Mouse (Mus musculus) midbrain, embryonic 11.5 days (tissue): ENCODE measurements at regions not wholly inside any gene's neighbourhood (a gene's known extent, or its start where the extent isn't known, plus 50 kb on each side); places are given as distances from the start of the nearest gene placed in this dataset.
"Not testable (repeated sequence)": the region's sequence is repeated elsewhere in the genome, so short reads cannot be mapped to it uniquely, and the experiment has no call there.

Source experiments
- ATAC-seq: fragments of 200-750 bp; cut with Nextera tagmentation; 2 replicates; pipeline ENCODE4 v1.8.0; 2017; ENCODE audit warnings: moderate TSS enrichment, moderate library complexity; ENCODE audit not compliant: low FRiP score
- DNase-seq: peaks from one replicate; pipeline ENCODE4 v3.0.0; 2015; ENCODE audit warnings: low spot score; ENCODE audit errors: missing footprints
- H3K27ac ChIP-seq: fragments of 300-500 bp; sonication (generic); 2 replicates; pipeline ENCODE4 v1.5.1; 2014; ENCODE audit warnings: low read depth, low read length
- H3K27me3 ChIP-seq: fragments of 300-500 bp; sonication (generic); 2 replicates; pipeline ENCODE4 v1.6.1; 2014; ENCODE audit warnings: mild to moderate bottlenecking, low read length, moderate library complexity, mixed read lengths; ENCODE audit not compliant: control insufficient read depth, insufficient read depth
- H3K36me3 ChIP-seq: fragments of 300-500 bp; sonication (generic); 2 replicates; pipeline ENCODE4 v1.6.1; 2014; ENCODE audit warnings: mild to moderate bottlenecking, low read length, moderate library complexity, mixed read lengths; ENCODE audit not compliant: control insufficient read depth, insufficient read depth
- H3K4me1 ChIP-seq: fragments of 300-500 bp; sonication (generic); 2 replicates; pipeline ENCODE4 v1.6.1; 2014; ENCODE audit warnings: low read length; ENCODE audit not compliant: control insufficient read depth, insufficient read depth
- H3K4me2 ChIP-seq: fragments of 300-500 bp; sonication (generic); 2 replicates; pipeline ENCODE4 v1.6.1; 2014; ENCODE audit warnings: mild to moderate bottlenecking, moderate library complexity
- H3K4me3 ChIP-seq: fragments of 300-500 bp; sonication (generic); 2 replicates; pipeline ENCODE4 v1.5.1; 2014; ENCODE audit warnings: low read depth, low read length
- H3K9ac ChIP-seq: fragments of 300-500 bp; sonication (generic); 2 replicates; pipeline ENCODE4 v1.6.1; 2014; ENCODE audit warnings: low read length
- H3K9me3 ChIP-seq: fragments of 300-500 bp; sonication (generic); 2 replicates; pipeline ENCODE4 v1.6.1; 2016; ENCODE audit warnings: low read length; ENCODE audit not compliant: control insufficient read depth
- WGBS: fragments of 180-500 bp; shearing (Covaris S2); extraction: QIAGEN DNeasy Blood & Tissue Kit; methylation state at CpG from one replicate; pipeline ENCODE4 v1.1.7; 2014; 5-methylcytosine and 5-hydroxymethylcytosine counted together

DNA sequence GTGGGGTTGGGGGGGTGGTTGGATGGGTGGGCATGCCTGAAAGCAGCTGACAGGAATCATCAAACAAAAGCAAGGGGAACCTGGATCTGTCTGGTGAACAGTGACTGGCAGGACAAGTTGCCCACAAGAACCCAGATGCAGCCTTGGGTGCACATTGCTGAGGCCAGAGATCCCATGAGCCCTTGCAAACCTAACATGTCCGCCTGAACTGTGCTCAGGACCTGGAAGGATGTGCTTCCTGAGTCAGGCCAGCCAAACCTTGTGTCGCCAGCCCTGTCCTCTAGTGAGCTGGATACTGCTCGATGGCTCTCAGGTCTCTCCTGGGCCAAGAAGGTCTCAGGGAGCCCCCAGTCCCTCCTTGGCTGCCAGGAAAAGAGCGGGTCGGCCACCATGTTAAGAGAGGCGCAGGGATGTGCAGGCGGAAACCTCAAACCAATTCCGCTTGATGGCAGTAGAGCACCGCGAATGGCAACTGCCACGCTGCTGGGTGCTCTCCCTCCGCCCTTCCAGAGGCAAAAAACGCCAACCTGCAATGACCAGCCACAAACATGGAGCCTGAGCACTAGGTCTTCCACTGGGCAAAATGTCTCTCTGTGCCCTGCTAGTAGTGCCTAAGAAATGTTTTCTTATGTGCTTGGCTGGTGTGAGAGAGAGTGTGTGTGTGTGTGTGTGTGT, 140.2 kb downstream of the Pls3 start:
- not testable (repeated sequence) for H3K4me3 ChIP-seq, H3K36me3 ChIP-seq, H3K27me3 ChIP-seq, H3K9me3 ChIP-seq, H3K27ac ChIP-seq, H3K4me1 ChIP-seq, H3K9ac ChIP-seq, ATAC-seq, DNase-seq, H3K4me2 ChIP-seq
- 67% methylated on average over 10 of the region's 13 CpGs for WGBS

GRCm38 (mm10) chrX:75733651-75734050, 141.3 kb downstream of the Pls3 start:
- not testable (repeated sequence) for H3K4me2 ChIP-seq, H3K27ac ChIP-seq, H3K4me1 ChIP-seq, H3K36me3 ChIP-seq, H3K27me3 ChIP-seq, DNase-seq, H3K9ac ChIP-seq, ATAC-seq, H3K9me3 ChIP-seq, H3K4me3 ChIP-seq
- WGBS = 55% methylated on average over 11 of the region's 11 CpGs

- H3K4me1 ChIP-seq, H3K9me3 ChIP-seq, ATAC-seq, H3K4me3 ChIP-seq, H3K9ac ChIP-seq, H3K36me3 ChIP-seq, H3K4me2 ChIP-seq, DNase-seq, H3K27ac ChIP-seq, H3K27me3 ChIP-seq: not testable (repeated sequence)
- WGBS = 67% methylated on average over 12 of the region's 12 CpGs
Measured at GRCm38 (mm10) chrX:75729791-75730190, 145.2 kb downstream of the Pls3 start.

- Histone ChIP-seq H3K9me3 (no peaks in the 10 kb centered on the region), H3K9ac (no peak overlapping the region), H3K4me2 (no peak overlapping the region), H3K4me3 (no peak overlapping the region), H3K4me1 (no peaks in the 10 kb centered on the region), H3K27ac (no peak overlapping the region), H3K36me3 (no peaks in the 10 kb centered on the region), H3K27me3 (no peaks in the 10 kb centered on the region)
- WGBS = 83% methylated on average over 4 of the region's 4 CpGs
- ATAC-seq (no peak), DNase-seq (no peak)
Measured at GRCm38 (mm10) chrX:75728507-75728906, 146.5 kb downstream of the Pls3 start.

GRCm38 (mm10) chrX:75723542-75723941, 145.5 kb upstream of the Rab39b start:
- ATAC-seq = peak; percentile 38; the same call in 1 of the 2 replicates
- not testable (repeated sequence) for H3K9ac ChIP-seq, H3K4me1 ChIP-seq, H3K9me3 ChIP-seq, H3K4me2 ChIP-seq, H3K36me3 ChIP-seq, H3K27me3 ChIP-seq, H3K27ac ChIP-seq, DNase-seq, H3K4me3 ChIP-seq
- 68% methylated on average over 31 of the region's 39 CpGs for WGBS

DNA sequence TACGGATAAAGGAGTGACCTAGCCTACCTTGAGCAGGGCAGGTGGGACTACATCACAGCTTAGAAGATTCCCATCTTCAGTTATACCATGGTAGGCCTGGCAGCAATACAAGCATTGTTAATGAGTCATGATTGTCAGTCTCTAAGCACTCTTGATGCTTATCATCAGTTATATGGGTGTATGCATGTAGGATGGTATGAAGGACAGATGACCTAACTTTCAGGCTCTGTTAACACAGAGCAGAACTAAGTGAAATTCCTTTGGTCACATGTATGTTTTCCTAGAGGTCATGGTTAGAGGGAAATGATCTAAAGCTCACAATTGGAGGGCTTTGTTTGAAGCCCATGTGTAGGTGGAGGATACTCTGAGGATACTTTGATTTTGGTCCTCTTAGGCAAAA, 121.9 kb upstream of the Rab39b start:
- 29% methylated on average over 1 of the region's 1 CpGs for WGBS
- Histone ChIP-seq H3K4me3 (no peak overlapping the region), H3K27me3 (no peaks in the 10 kb centered on the region), H3K27ac (no peak overlapping the region), H3K4me1 (no peaks in the 10 kb centered on the region), H3K9me3 (no peaks in the 10 kb centered on the region; the same call in 1 of the 2 replicates), H3K36me3 (no peaks in the 10 kb centered on the region), H3K9ac (no peak overlapping the region), H3K4me2 (no peak overlapping the region)
- ATAC-seq (no peak), DNase-seq (no peak)

DNA sequence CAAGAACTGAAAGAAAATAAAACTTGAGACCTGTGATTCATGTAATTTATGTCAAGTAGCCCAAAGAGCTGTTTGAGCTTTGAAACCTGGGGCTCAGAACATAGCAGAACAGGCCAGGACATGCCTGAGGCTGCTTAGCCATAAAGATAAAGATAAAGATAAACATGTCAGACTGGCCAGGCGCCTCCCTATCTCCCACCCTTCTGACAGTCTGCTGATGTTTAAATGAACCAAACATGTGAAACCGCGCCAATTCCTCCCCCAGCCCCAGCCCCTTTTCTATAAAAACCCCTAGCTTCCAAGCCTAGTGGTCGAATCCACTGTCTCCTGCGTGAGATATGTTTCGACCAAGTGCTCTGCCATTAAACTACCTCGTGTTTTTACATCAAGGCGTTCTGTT, 97.2 kb upstream of the Rab39b start:
- DNase-seq, ATAC-seq, H3K4me3 ChIP-seq, H3K27me3 ChIP-seq, H3K36me3 ChIP-seq, H3K9me3 ChIP-seq, H3K27ac ChIP-seq, H3K4me1 ChIP-seq, H3K4me2 ChIP-seq, H3K9ac ChIP-seq: not testable (repeated sequence)
- 96% methylated on average over 8 of the region's 8 CpGs for WGBS

GRCm38 (mm10) chrX:75673920-75674665, 96.1 kb upstream of the Rab39b start:
- ATAC-seq (peak; percentile 96), DNase-seq (peak; percentile 98)
- H3K9me3 ChIP-seq = no peaks in the 10 kb centered on the region
- H3K4me2 ChIP-seq = peak overlapping the region; percentile 22; the same call in 1 of the 2 replicates
- no peak overlapping the region for H3K27ac ChIP-seq
- H3K27me3 ChIP-seq = no peaks in the 10 kb centered on the region
- no peaks in the 10 kb centered on the region for H3K36me3 ChIP-seq
- no peaks in the 10 kb centered on the region for H3K4me1 ChIP-seq
- no peak overlapping the region for H3K4me3 ChIP-seq
- WGBS = 6% methylated on average over 23 of the region's 23 CpGs
- H3K9ac ChIP-seq = no peak overlapping the region

- no peaks in the 10 kb centered on the region for H3K27me3 ChIP-seq
- no peaks in the 10 kb centered on the region for H3K36me3 ChIP-seq
- H3K27ac ChIP-seq = no peak overlapping the region
- no peaks in the 10 kb centered on the region for H3K9me3 ChIP-seq
- WGBS = 52% methylated on average over 13 of the region's 13 CpGs
- no peaks in the 10 kb centered on the region for H3K4me1 ChIP-seq
- no peak overlapping the region; the same call in 1 of the 2 replicates for H3K4me2 ChIP-seq
- no peak overlapping the region for H3K9ac ChIP-seq
- ATAC-seq (no peak), DNase-seq (no peak)
- H3K4me3 ChIP-seq = no peak overlapping the region
Measured at GRCm38 (mm10) chrX:75673586-75673919, 95.5 kb upstream of the Rab39b start.
